Mouse (Mus musculus) ES-Bruce4 (cell line): ENCODE measurements around the gene Ctnna2. TPM values are rescaled to one million over a fixed set of nuclear protein-coding genes. Genes with fewer than 3 reads are reported as not detected.

Experiments used
- H3K27ac ChIP-seq: 2 replicates; pipeline ENCODE4 v1.5.1; 2012; ENCODE audit warnings: low read length, inconsistent platforms; ENCODE audit not compliant: insufficient read depth
- H3K27me3 ChIP-seq: 2 replicates; pipeline ENCODE4 v1.6.1; 2012; ENCODE audit warnings: mild to moderate bottlenecking, low read length, inconsistent platforms; ENCODE audit not compliant: control insufficient read depth, poor library complexity, insufficient read depth, severe bottlenecking
- H3K36me3 ChIP-seq: 2 replicates; pipeline ENCODE4 v1.6.1; 2012; ENCODE audit warnings: inconsistent platforms, mild to moderate bottlenecking, low read length, moderate library complexity; ENCODE audit not compliant: control insufficient read depth, poor library complexity, insufficient read depth, severe bottlenecking
- H3K4me1 ChIP-seq: one replicate; pipeline ENCODE4 v1.8.1; 2011; ENCODE audit warnings: low read length; ENCODE audit not compliant: control insufficient read depth, insufficient read depth
- H3K4me3 ChIP-seq: 2 replicates; pipeline ENCODE4 v1.5.1; 2011; ENCODE audit warnings: low read depth, mild to moderate bottlenecking, low read length
- H3K9ac ChIP-seq: 2 replicates; pipeline ENCODE4 v1.6.1; 2012; ENCODE audit warnings: low read depth, mild to moderate bottlenecking, inconsistent platforms; ENCODE audit not compliant: poor library complexity, severe bottlenecking
- H3K9me3 ChIP-seq: replicated peaks from 2 replicates; pipeline ENCODE4 v1.6.1; 2012; ENCODE audit warnings: mild to moderate bottlenecking, low read length, inconsistent platforms; ENCODE audit not compliant: control insufficient read depth, poor library complexity, insufficient read depth, severe bottlenecking
- CTCF ChIP-seq: IDR thresholded peaks from one replicate; pipeline ENCODE4 v1.8.1; 2011; ENCODE audit warnings: low read depth, low read length
- EP300 ChIP-seq: IDR thresholded peaks from 2 replicates; pipeline ENCODE4 v1.6.1; 2011; ENCODE audit warnings: low read depth, low read length; ENCODE audit not compliant: insufficient read depth
- POLR2A ChIP-seq: IDR thresholded peaks from one replicate; pipeline ENCODE4 v1.8.1; 2011; ENCODE audit warnings: low read length; ENCODE audit not compliant: insufficient read depth
- polyA plus RNA-seq: library from polyadenylated mRNA; stranded (reverse); fragments of >200 nt; gene quantifications from 2 replicates; pipeline ENCODE4 v1.2.4, GENCODE M21; 2011; ENCODE audit warnings: low read depth; ENCODE audit not compliant: missing spikeins, insufficient read depth, insufficient read length

The Ctnna2 gene
- polyA plus RNA-seq, 1 experiment: 0.76 TPM

DNA sequence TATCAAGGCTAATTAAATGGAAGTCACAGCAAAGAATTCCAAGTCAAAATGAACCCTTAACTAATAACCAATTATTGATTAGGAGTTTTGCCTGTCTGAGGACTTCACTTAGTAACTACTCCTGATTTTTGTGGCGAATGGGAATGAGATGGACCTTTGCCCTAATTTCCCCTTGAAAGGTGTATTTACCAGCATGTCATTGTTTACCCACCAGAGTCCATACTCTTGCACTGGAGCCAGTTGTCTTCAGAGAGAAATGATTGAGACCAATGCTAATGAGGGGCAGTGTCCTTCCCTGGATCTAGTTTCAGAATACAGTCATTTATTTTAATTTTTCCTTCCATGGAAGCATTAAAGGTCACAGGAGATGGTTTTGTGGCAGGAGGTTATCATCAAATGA lies 881.0 kb downstream of the Ctnna2 start:
- H3K4me1 ChIP-seq: no peaks in the 10 kb centered on the region
- H3K4me3 ChIP-seq: no peak overlapping the region
- no peaks in the 10 kb centered on the region for H3K9me3 ChIP-seq
- H3K36me3 ChIP-seq: no peaks in the 10 kb centered on the region
- no peak for TF ChIP-seq EP300
- no peak for TF ChIP-seq CTCF
- no peak for TF ChIP-seq POLR2A
- H3K9ac ChIP-seq: no peak overlapping the region
- H3K27me3 ChIP-seq: no peaks in the 10 kb centered on the region
- H3K27ac ChIP-seq: no peak overlapping the region

- no peak for TF ChIP-seq EP300
- TF ChIP-seq CTCF: no peak
- TF ChIP-seq POLR2A: no peak
- no peaks in the 10 kb centered on the region for H3K9me3 ChIP-seq
- H3K27ac ChIP-seq: no peak overlapping the region
- no peaks in the 10 kb centered on the region for H3K4me1 ChIP-seq
- no peak overlapping the region for H3K4me3 ChIP-seq
- no peak overlapping the region for H3K9ac ChIP-seq
- H3K36me3 ChIP-seq: no peaks in the 10 kb centered on the region
- no peaks in the 10 kb centered on the region for H3K27me3 ChIP-seq
Observed at GRCm38 (mm10) chr6:77075396-77076376, 903.8 kb downstream of the Ctnna2 start.

DNA sequence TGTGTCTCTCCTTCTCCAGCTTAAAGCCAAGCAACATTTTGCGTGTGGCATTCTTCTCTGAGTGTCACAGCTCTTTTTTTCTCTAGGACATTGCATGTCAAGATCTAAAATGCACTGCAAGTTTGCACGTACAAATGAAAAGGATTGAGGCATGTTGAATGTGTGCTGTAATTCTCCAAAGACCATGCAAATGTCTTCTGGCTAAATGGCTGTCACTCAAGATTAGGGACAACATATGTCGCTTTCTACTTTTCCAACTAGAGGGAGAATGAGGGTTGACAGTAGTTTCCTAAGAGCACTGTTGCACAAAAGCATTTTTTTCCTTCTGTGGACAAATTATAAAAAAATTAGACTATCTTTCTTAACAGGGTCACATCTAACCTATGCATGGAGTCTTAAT lies 909.9 kb downstream of the Ctnna2 start:
- no peak overlapping the region for H3K27ac ChIP-seq
- no peak overlapping the region for H3K9ac ChIP-seq
- no peaks in the 10 kb centered on the region for H3K4me1 ChIP-seq
- no peak for TF ChIP-seq CTCF
- no peak for TF ChIP-seq POLR2A
- no peak for TF ChIP-seq EP300
- no peaks in the 10 kb centered on the region for H3K9me3 ChIP-seq
- H3K36me3 ChIP-seq: no peaks in the 10 kb centered on the region
- no peaks in the 10 kb centered on the region for H3K27me3 ChIP-seq
- no peak overlapping the region for H3K4me3 ChIP-seq

DNA sequence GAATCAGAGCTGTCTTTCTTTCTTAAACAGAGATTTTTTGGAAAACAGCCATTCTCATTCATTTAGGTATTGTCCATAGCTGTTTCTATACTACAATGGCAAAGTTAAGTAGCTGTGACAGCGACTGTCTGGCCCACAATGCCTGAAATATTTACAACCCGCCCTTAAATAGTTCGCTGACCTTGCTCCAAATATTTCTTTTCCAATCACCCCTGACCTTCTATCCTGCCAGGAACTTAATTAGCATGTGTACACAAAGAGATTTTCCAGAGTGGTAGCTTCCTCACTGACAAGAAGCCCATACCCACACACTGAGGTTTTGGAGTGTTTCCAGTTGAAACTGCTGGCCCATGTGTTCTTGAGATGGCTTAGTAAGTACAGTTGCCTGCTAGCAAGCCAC lies 928.8 kb downstream of the Ctnna2 start:
- H3K4me1 ChIP-seq: no peaks in the 10 kb centered on the region
- no peaks in the 10 kb centered on the region for H3K27me3 ChIP-seq
- no peak overlapping the region for H3K9ac ChIP-seq
- H3K9me3 ChIP-seq: no peaks in the 10 kb centered on the region; the same call in 1 of the 2 replicates
- no peak overlapping the region for H3K27ac ChIP-seq
- no peaks in the 10 kb centered on the region for H3K36me3 ChIP-seq
- TF ChIP-seq POLR2A (no peak), EP300 (no peak), CTCF (no peak)
- H3K4me3 ChIP-seq: no peak overlapping the region

DNA sequence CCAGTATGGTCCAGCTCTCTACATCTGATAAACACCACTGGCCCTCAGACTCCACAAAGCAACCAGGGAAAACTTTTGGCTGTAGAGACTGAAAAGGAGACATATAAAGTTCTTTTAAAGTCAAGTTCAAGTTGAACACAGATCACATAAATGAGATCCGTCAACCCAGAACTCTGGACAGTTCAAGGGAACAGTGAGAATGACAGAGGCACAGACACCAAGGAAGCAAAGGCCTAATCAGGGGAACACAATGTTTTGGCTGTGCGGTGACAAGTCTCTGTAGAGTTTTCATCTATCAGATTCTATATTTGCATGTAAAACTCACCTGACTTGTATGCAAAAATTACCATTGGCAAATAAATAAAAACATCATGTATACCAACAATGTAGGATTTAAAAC lies 929.3 kb downstream of the Ctnna2 start:
- TF ChIP-seq POLR2A (no peak), CTCF (no peak), EP300 (no peak)

GRCm38 (mm10) chr6:77047568-77047967 lies 931.9 kb downstream of the Ctnna2 start:
- no peak overlapping the region for H3K4me3 ChIP-seq
- no peak overlapping the region for H3K27ac ChIP-seq
- no peaks in the 10 kb centered on the region for H3K9me3 ChIP-seq
- H3K9ac ChIP-seq: no peak overlapping the region
- H3K27me3 ChIP-seq: no peaks in the 10 kb centered on the region
- H3K36me3 ChIP-seq: no peaks in the 10 kb centered on the region
- no peaks in the 10 kb centered on the region for H3K4me1 ChIP-seq
- TF ChIP-seq CTCF (no peak), POLR2A (no peak), EP300 (no peak)

More for the DNA sequence above, 929.3 kb downstream of the Ctnna2 start:
- no peak overlapping the region for H3K9ac ChIP-seq
- H3K9me3 ChIP-seq: no peaks in the 10 kb centered on the region; the same call in 1 of the 2 replicates
- no peak overlapping the region for H3K27ac ChIP-seq
- no peaks in the 10 kb centered on the region for H3K36me3 ChIP-seq
- H3K4me1 ChIP-seq: no peaks in the 10 kb centered on the region
- H3K27me3 ChIP-seq: no peaks in the 10 kb centered on the region
- no peak overlapping the region for H3K4me3 ChIP-seq
